Mouse (Mus musculus): ENCODE results near the gene Sulf2.

Sulf2 gene

GRCm38 (mm10) chr2:166116278-166116608 is 39.2 kb downstream of the Sulf2 start:
- DNase-seq (ENCODE audit: low spot score) = no peak

GRCm38 (mm10) chr2:166115571-166116277 is 39.7 kb downstream of the Sulf2 start:
- no peak for DNase-seq (ENCODE audit: low spot score)

DNA sequence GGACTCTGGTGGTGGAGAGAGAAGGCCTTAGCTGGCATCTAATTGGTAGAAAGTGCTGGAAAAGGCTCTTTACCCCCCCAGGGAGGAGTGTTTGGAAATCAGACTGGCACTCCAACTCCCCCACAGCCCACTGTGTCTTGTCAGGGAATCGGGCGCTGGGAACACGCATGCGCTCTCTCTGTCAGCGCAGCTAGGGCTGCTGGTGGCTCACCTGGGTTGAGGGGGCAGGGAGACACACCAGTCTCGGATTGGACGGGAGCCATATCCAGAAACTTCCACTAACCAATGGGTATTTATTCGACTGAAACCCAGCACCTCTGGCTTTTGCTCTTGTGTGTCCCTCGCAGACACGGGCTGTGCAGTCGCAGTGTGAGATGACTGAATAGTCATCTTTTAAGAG is 42.5 kb downstream of the Sulf2 start:
- DNase-seq (ENCODE audit: low spot score) = no peak

- DNase-seq (ENCODE audit: low spot score) = no peak
These were observed 43.6 kb downstream of the Sulf2 start for GRCm38 (mm10) chr2:166111831-166112250.

DNA sequence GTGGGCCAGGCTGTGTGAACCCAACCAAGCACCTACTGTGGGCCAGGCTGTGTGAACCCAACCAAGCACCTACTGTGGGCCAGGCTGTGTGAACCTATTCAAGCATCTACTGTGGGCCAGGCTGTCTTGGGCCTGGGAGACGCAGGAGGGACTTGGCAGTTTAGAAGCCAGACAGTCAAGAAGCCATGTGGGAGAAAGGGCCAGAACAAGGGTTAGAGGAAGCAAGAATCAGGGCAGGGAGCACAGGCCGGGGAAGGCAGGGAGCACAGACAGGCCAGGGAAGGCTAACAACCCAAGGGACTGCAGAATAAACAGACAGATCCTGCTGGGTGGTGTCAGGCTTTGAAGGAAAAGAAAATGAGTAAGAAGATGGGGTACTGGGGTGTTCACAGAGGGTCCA is 44.2 kb downstream of the Sulf2 start:
- no peak for DNase-seq (ENCODE audit: low spot score)

GRCm38 (mm10) chr2:166110764-166111163 is 44.7 kb downstream of the Sulf2 start:
- DNase-seq (ENCODE audit: low spot score) = no peak

- peak; percentile 43 for DNase-seq (ENCODE audit: low spot score)
These were observed 47.1 kb downstream of the Sulf2 start for GRCm38 (mm10) chr2:166108326-166108725.

GRCm38 (mm10) chr2:166107911-166108310 is 47.6 kb downstream of the Sulf2 start:
- no peak for DNase-seq (ENCODE audit: low spot score)

DNA sequence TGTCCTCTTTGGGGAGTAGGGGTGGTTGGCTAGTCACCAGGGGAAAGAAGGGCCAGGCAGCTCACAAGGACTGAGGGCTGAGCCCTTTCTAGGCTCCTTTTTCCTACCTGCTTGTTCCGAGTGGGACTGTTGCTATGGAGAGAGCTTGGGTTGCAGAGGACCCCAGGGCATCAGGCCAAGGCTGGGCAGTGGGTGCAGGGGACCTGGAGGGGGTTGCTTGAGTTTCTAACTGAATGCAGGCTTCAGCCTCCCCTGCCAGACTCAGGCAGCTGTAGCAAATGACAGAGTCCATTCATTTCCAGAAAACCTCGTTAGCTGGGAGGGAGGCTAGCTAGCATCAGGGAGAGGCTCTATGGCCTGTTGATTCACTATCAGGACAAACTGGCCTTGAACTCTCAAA is 48.8 kb downstream of the Sulf2 start:
- no peak for DNase-seq (ENCODE audit: low spot score)

- no peak for DNase-seq (ENCODE audit: low spot score)
These were observed 49.6 kb downstream of the Sulf2 start for GRCm38 (mm10) chr2:166105911-166106310.

GRCm38 (mm10) chr2:166102893-166103292 is 52.6 kb downstream of the Sulf2 start:
- no peak for DNase-seq (ENCODE audit: low spot score)

DNA sequence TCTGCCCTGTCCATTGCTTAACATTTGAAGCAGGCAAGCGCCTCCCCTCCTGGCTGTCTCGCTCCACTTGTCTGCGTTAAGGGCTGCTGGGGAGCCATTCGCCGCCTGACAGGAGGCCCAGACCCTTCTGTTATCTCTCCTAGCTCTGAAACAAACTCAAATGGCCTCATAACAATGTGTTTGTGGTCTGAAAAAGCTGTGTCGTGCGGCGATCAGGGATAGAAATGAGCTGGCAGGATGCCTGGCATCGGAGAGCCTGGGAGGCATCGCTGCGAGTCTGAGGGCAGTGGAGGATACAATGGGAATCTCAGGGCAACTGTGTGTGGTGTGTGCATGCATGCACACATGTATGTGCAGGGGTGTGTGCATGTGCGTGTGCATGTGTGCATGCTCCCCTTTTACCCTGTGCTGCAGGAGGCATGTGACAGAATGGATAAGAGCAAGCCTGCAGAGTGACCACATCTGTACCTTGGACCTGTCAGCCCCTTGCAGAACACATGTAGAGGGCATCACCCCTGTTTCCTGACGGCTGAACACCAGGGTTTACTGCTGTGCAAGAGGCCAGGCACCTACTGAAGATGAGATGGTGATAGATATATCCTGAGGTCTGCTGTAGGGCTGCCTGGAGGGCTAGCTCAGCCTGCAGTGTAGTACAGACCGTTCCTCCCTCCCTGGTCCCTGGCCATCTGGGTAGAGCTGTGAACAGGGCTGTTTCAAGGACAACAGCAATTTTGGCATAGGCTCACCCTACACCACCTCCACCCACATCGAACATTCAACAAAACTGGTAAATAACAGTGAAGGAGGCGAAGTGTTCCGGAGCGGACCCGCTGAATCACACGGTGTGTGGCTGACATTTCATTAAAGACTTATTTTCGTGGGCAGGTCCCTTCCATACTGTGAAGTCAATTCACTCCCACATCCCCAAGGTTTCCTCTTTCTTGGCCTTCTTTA is 54.9 kb downstream of the Sulf2 start:
- no peak for DNase-seq (ENCODE audit: low spot score)

DNA sequence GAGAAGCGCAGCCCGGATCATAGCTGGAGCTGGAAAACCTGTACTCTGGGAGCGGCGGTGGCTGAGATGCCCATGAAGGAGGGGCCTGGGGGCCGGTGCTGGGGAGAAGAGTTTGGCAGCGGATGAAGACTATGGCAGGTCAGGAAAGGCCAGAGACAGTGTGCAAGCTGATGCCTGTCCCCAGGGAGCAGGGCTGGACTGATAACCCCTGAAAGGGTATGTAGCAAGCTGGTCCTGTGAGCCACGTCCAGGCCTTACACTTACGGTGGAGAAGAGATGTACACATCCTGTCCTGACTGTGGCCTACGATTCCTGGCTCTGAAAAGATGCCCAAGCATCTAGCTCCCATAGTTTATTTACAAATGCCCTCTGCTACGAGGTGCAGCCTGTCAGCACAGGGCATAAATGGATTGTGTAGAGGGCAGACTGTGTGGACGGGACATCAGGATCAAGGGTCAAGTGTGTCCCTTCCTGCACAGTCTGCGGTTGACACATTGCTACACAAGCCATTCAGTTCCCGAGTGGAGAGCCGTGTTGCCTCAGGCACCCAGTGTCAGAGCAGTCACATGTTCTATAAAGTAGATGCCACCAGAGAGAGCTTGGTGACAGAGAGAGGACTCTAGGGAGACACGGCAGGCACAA is 57.0 kb downstream of the Sulf2 start:
- DNase-seq (ENCODE audit: low spot score) = no peak

GRCm38 (mm10) chr2:166097443-166098291 is 57.8 kb downstream of the Sulf2 start:
- no peak for DNase-seq (ENCODE audit: low spot score)

DNA sequence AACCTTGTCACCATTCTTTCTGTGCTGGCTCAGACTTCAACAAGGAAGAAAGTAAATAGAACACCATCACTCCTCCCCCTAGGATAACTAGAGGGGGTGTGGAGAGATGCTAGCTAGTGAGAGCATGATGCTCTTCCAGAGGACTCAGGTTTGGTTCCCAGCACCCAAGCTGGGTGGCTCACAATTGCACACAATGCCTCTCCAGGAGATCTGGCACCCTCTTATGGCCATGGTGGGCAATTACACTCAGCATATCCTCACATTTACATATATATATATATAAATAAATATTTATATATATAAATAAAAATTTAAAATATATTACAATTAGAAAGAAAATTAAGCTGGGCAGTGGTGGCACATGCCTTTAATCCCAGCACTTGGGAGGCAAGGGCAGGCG is 58.6 kb downstream of the Sulf2 start:
- DNase-seq (ENCODE audit: low spot score) = no peak

- DNase-seq (ENCODE audit: low spot score) = no peak
These were observed 59.2 kb downstream of the Sulf2 start for GRCm38 (mm10) chr2:166096300-166096699.

DNA sequence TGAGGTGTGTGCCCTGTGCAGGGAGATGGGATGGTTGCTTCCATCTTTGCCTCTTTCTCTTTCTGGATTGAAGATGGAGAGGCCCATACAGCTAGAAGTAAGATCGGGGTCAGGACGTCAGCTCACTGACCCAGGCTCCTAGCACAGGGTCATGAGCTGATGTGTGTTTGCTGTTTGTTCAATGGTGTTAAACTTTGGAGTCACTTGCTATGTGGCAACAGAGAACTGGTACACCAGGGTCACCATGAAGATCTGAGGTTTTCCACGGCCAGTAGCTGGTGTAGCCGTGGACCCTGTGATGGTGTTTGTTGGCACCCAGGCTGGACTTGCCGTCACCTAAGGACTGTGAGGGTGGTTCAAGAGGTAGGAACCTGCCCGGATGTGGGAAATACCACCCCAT is 63.1 kb downstream of the Sulf2 start:
- no peak for DNase-seq (ENCODE audit: low spot score)

DNA sequence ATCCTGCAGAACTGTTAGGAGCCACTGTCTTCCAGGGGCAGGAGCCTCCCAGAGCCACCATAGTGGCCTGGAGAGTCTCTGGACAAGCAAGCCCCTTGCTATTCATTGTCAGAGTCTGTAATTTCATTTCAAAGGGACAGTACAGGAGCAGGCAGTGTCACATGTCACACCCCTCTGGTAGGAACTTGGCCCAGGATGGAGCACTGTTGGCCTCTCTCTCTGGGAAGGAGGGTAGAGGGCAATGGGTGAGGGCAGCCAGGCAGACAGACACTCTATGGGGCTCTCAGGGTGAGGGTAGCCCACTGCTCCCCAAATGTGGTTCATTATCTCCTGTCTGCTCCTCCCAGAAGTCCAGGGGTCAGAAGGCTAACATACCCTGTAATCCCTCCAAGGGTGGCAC is 63.9 kb downstream of the Sulf2 start:
- no peak for DNase-seq (ENCODE audit: low spot score)

DNA sequence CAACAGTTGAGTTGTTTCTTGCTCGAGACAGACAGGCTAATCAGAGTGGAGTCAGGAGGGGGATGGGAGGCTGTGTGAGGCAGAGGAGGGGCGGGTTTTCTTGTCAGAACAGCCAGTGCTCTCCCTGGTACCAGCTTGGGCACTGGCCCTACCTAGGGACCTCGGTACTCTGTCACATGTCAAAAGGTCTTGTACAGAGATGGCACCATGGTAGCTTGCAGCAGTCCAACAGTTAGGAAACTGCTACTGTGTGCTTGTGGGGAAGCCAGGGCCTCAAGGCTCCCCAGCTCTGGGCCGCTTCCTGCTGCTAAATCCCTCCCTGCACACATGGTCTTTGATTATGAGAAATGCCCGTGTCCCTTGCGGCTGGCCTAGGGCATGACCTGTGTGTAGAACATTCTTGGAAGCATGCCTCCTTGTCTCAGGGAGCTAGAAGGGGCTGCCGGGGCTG is 65.3 kb downstream of the Sulf2 start:
- no peak for DNase-seq (ENCODE audit: low spot score)

- DNase-seq (ENCODE audit: low spot score) = no peak
These were observed 66.5 kb downstream of the Sulf2 start for GRCm38 (mm10) chr2:166088991-166089390.

DNA sequence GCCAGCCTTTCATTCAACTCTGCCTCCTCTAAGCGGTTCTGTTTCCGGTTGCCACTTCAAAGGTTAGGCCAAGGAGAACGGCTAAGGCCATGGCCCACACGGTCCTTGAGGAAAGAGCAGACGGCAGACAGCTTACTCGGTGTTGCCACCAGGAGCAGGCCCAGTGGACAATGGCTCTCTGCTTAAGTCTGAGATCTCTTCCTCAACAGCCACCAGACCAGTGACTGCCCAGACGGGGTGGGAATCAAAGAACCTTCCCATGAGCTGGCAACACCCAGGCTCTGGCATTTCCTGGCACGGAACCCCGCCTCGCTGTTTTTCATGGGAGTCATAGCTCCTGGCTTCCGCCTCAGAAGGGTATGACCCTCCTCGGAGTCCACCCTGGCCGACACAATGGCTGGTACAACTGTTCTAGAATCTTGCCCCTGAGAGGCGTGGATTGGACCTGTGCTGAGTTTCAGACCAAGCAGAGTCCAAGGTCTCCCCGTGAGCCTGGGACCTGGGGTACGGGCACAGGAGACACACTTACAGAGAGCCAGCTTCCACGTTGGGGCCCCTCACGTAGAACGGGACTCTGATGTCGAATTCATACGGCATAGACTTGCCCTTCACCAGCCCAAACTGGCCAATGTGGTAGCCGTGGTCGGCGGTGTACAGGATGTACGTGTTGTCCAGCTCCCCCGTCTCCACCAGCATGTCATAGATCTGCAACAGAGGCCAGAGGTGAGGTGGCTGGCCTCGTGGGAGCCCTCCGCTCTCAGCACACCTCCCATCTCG is 68.8 kb downstream of the Sulf2 start:
- DNase-seq (ENCODE audit: low spot score) = no peak

All from T-cell, adult 2 months (primary cell).